Mouse (Mus musculus) v-Abl transformed pro-B cells (cell line): Measurements from ENCODE around the gene Tmem18.

Source experiments
- in situ Hi-C, 2 experiments: fragments of 400-800 bp; cut with MboI; formaldehyde crosslinking; loops; one replicate each; pipeline ENCODE4 v1.15.1; 2025; ENCODE audit not compliant: unreplicated experiment in 2 of 2

The Tmem18 gene

GRCm38 (mm10) chr12:30634534-30634933 lies 50.3 kb downstream of the Tmem18 start:
- in situ Hi-C loops, result no loop called here
